Mouse (Mus musculus) heart, postnatal 0 days (tissue): ENCODE data around the gene Aspscr1.

Experiments used
- CTCF ChIP-seq: IDR thresholded peaks from 2 replicates; pipeline ENCODE4 v1.5.1; 2016; ENCODE audit warnings: antibody characterized with exemption, control low read depth, low read depth
- EP300 ChIP-seq: IDR thresholded peaks from 2 replicates; pipeline ENCODE4 v1.6.1; 2016; ENCODE audit warnings: antibody characterized with exemption, low read depth

- TF ChIP-seq CTCF = no peak
- TF ChIP-seq EP300 = no peak
Measured at GRCm38 (mm10) chr11:120642939-120643600, 29.7 kb upstream of the Aspscr1 start.
